Mouse (Mus musculus): ENCODE results near the gene Ntpcr. TPM values are rescaled to one million over a fixed set of nuclear protein-coding genes. Genes with fewer than 3 reads are reported as not detected.

The Ntpcr gene
- total and polyA plus RNA-seq, 3 experiments = 40.0 to 45.3 TPM; not detected in 1

- no peaks in the 10 kb centered on the region for H3K36me3 ChIP-seq (ENCODE audit: control insufficient read depth in 1 of 2, insufficient read depth in 2 of 2, low read length in 2 of 2)
- no peaks in the 10 kb centered on the region for H3K27me3 ChIP-seq (ENCODE audit: control insufficient read depth in 1 of 2, insufficient read depth in 2 of 2, low read length in 2 of 2)
- H3K27ac ChIP-seq (ENCODE audit: control insufficient read depth, low read depth, low read length) = no peak overlapping the region
- no peak overlapping the region for H3K9ac ChIP-seq (ENCODE audit: control insufficient read depth, low read depth, low read length, poor library complexity, severe bottlenecking)
- no peak overlapping the region for H3K4me3 ChIP-seq (ENCODE audit: control insufficient read depth in 1 of 2, insufficient read depth in 1 of 2, low read depth in 2 of 2, low read length in 2 of 2)
- no peaks in the 10 kb centered on the region for H3K9me3 ChIP-seq (replicated peaks; ENCODE audit: insufficient read depth, low read length)
- no peak for TF ChIP-seq MYB (IDR thresholded peaks at IDR 0.05; ENCODE audit: low read depth, low read length)
- no peak for TF ChIP-seq USF2 (IDR thresholded peaks at IDR 0.05; ENCODE audit: borderline replicate concordance in 1 of 2, insufficient read depth in 1 of 2, low read depth in 1 of 2, low read length in 2 of 2)
- no peak for TF ChIP-seq UBTF (IDR thresholded peaks at IDR 0.05; ENCODE audit: borderline replicate concordance, insufficient read depth, low read depth, low read length)
- TF ChIP-seq ZNF384 (IDR thresholded peaks at IDR 0.05; ENCODE audit: low read depth, low read length) = no peak
- no peak for TF ChIP-seq USF1 (IDR thresholded peaks at IDR 0.05; ENCODE audit: low read depth, low read length)
- TF ChIP-seq SMC3 (IDR thresholded peaks at IDR 0.05; ENCODE audit: low read depth, low read length) = no peak
- TF ChIP-seq KAT2A (conservative IDR thresholded peaks at IDR 0.05; ENCODE audit: low read depth, low read length) = no peak
- TF ChIP-seq ZKSCAN1 (IDR thresholded peaks at IDR 0.05; ENCODE audit: low read depth, low read length) = no peak
- H3K4me1 ChIP-seq (ENCODE audit: control insufficient read depth in 1 of 2, insufficient read depth in 2 of 2, low read length in 2 of 2) = no peaks in the 10 kb centered on the region
- no peak for DNase-seq (ENCODE audit: low read depth, low spot score)
- H3K79me2 ChIP-seq (ENCODE audit: control insufficient read depth, insufficient read depth, low read length, poor library complexity) = no peaks in the 10 kb centered on the region
Observed at GRCm38 (mm10) chr8:125756391-125757105, 26.8 kb downstream of the Ntpcr start.

GRCm38 (mm10) chr8:125757106-125757496, 27.3 kb downstream of the Ntpcr start:
- Histone ChIP-seq H3K9ac (ENCODE audit: control insufficient read depth, low read depth, low read length, poor library complexity, severe bottlenecking) (no peak overlapping the region), H3K9me3 (replicated peaks; ENCODE audit: insufficient read depth, low read length) (no peaks in the 10 kb centered on the region), H3K27me3 (ENCODE audit: control insufficient read depth in 1 of 2, insufficient read depth in 2 of 2, low read length in 2 of 2) (no peaks in the 10 kb centered on the region), H3K4me3 (ENCODE audit: control insufficient read depth in 1 of 2, insufficient read depth in 1 of 2, low read depth in 2 of 2, low read length in 2 of 2) (no peak overlapping the region), H3K79me2 (ENCODE audit: control insufficient read depth, insufficient read depth, low read length, poor library complexity) (no peaks in the 10 kb centered on the region), H3K4me1 (ENCODE audit: control insufficient read depth in 1 of 2, insufficient read depth in 2 of 2, low read length in 2 of 2) (no peaks in the 10 kb centered on the region), H3K27ac (ENCODE audit: control insufficient read depth, low read depth, low read length) (no peak overlapping the region), H3K36me3 (ENCODE audit: control insufficient read depth in 1 of 2, insufficient read depth in 2 of 2, low read length in 2 of 2) (no peaks in the 10 kb centered on the region)
- no peak for DNase-seq (ENCODE audit: low read depth, low spot score)
- no peak for TF ChIP-seq MAFK (IDR thresholded peaks at IDR 0.05; ENCODE audit: borderline replicate concordance, low read depth, low read length)
- no peak for TF ChIP-seq ZKSCAN1 (IDR thresholded peaks at IDR 0.05; ENCODE audit: low read depth, low read length)
- TF ChIP-seq MEF2A (IDR thresholded peaks at IDR 0.05; ENCODE audit: extremely low read depth, insufficient replicate concordance, low read depth, low read length, poor library complexity, severe bottlenecking) = no peak
- TF ChIP-seq UBTF (IDR thresholded peaks at IDR 0.05; ENCODE audit: borderline replicate concordance, insufficient read depth, low read depth, low read length) = no peak

- Histone ChIP-seq H3K27ac (ENCODE audit: control insufficient read depth, low read depth, low read length) (no peak overlapping the region), H3K9me3 (replicated peaks; ENCODE audit: insufficient read depth, low read length) (no peaks in the 10 kb centered on the region), H3K27me3 (ENCODE audit: control insufficient read depth in 1 of 2, insufficient read depth in 2 of 2, low read length in 2 of 2) (no peaks in the 10 kb centered on the region), H3K4me1 (ENCODE audit: control insufficient read depth in 1 of 2, insufficient read depth in 2 of 2, low read length in 2 of 2) (no peaks in the 10 kb centered on the region), H3K36me3 (ENCODE audit: control insufficient read depth in 1 of 2, insufficient read depth in 2 of 2, low read length in 2 of 2) (no peaks in the 10 kb centered on the region), H3K79me2 (ENCODE audit: control insufficient read depth, insufficient read depth, low read length, poor library complexity) (no peaks in the 10 kb centered on the region), H3K9ac (ENCODE audit: control insufficient read depth, low read depth, low read length, poor library complexity, severe bottlenecking) (no peak overlapping the region), H3K4me3 (ENCODE audit: control insufficient read depth in 1 of 2, insufficient read depth in 1 of 2, low read depth in 2 of 2, low read length in 2 of 2) (no peak overlapping the region)
- peak in 1 of 3 experiments; percentile 14; a peak in 1 of 6 replicates for TF ChIP-seq CTCF (IDR thresholded peaks at IDR 0.05 in 2 of 3, conservative IDR thresholded peaks at IDR 0.05 in 1 of 3; ENCODE audit: control insufficient read depth in 1 of 3, insufficient read depth in 1 of 3, low read depth in 2 of 3, low read length in 3 of 3, poor library complexity in 1 of 3, severe bottlenecking in 1 of 3)
- TF ChIP-seq ZKSCAN1 (IDR thresholded peaks at IDR 0.05; ENCODE audit: low read depth, low read length) = no peak
- no peak for DNase-seq (ENCODE audit: low read depth, low spot score)
Observed at GRCm38 (mm10) chr8:125759022-125759421, 29.3 kb downstream of the Ntpcr start.

Measured in MEL (cell line).